Mouse (Mus musculus): ENCODE measurements around the gene Dync2li1. TPM values are rescaled to one million over a fixed set of nuclear protein-coding genes. Genes with fewer than 3 reads are reported as not detected.

Gene Dync2li1
- polyA plus RNA-seq, 1 experiment from 2014 or later: 29.6 TPM

Other genes starting within 250 kb of the Dync2li1 start
- 10.8 and 12.3 TPM in 2 replicates for gene Thada, start 160.3 kb upstream of the Dync2li1 start, polyA plus RNA-seq (2014; fragmentation: Nextera tagmentation; extraction: Ambion mirVana)
- 12.7 and 17.2 TPM in 2 replicates for gene Plekhh2, start 114.6 kb upstream of the Dync2li1 start, polyA plus RNA-seq (2014; fragmentation: Nextera tagmentation; extraction: Ambion mirVana)
- gene Abcg8, start 49.8 kb downstream of the Dync2li1 start, polyA plus RNA-seq (2014; fragmentation: Nextera tagmentation; extraction: Ambion mirVana): 0.09 TPM in 1 of 2 replicates, not detected in the other
- 1.1 and 2.3 TPM in 2 replicates for gene Abcg5, start 56.5 kb downstream of the Dync2li1 start, polyA plus RNA-seq (2014; fragmentation: Nextera tagmentation; extraction: Ambion mirVana)
- gene Lrpprc, start 164.3 kb downstream of the Dync2li1 start, polyA plus RNA-seq (2014; fragmentation: Nextera tagmentation; extraction: Ambion mirVana): 61.7 and 63.2 TPM in 2 replicates

Data from intestine, embryonic 14.5 days (tissue).